Mouse (Mus musculus) MEL (cell line): ENCODE results near the gene Naa15. TPM values are rescaled to one million over a fixed set of nuclear protein-coding genes. Genes with fewer than 3 reads are reported as not detected.

ENCODE experiments used
- DNase-seq: peaks from one replicate; pipeline ENCODE4 v3.0.0; 2011; ENCODE audit warnings: low read depth, low spot score
- H3K27ac ChIP-seq: 2 replicates; pipeline ENCODE4 v1.5.1; 2012; ENCODE audit warnings: low read depth, mild to moderate bottlenecking, control low read depth, low read length, moderate library complexity; ENCODE audit not compliant: control insufficient read depth
- H3K27me3 ChIP-seq, 2 experiments: fragments of 150-350 bp in 1 of 2; sonication (generic) in 1 of 2; 2 replicates each; pipeline ENCODE4 v1.6.1; 2012; ENCODE audit warnings: low read length in 2 of 2, mild to moderate bottlenecking in 2 of 2, improper control_type of control experiment in 1 of 2, moderate library complexity in 1 of 2; ENCODE audit not compliant: insufficient read depth in 2 of 2, control insufficient read depth in 1 of 2
- H3K36me3 ChIP-seq, 2 experiments: 2 replicates each; pipeline ENCODE4 v1.6.1; 2012 to 2014; ENCODE audit warnings: low read length in 2 of 2, improper control_type of control experiment in 1 of 2, inconsistent platforms in 1 of 2, mild to moderate bottlenecking in 1 of 2; ENCODE audit not compliant: insufficient read depth in 2 of 2, control insufficient read depth in 1 of 2
- H3K4me1 ChIP-seq, 2 experiments: fragments of 150-350 bp in 1 of 2; sonication (generic) in 1 of 2; 2 replicates each; pipeline ENCODE4 v1.6.1; 2012; ENCODE audit warnings: low read length in 2 of 2, improper control_type of control experiment in 1 of 2, mild to moderate bottlenecking in 1 of 2; ENCODE audit not compliant: insufficient read depth in 2 of 2, control insufficient read depth in 1 of 2
- H3K4me3 ChIP-seq, 2 experiments: fragments of 150-350 bp in 1 of 2; sonication (generic) in 1 of 2; 2 replicates each; pipeline ENCODE4 v1.5.1; 2012; ENCODE audit warnings: low read depth in 2 of 2, low read length in 2 of 2, mild to moderate bottlenecking in 2 of 2, moderate library complexity in 2 of 2, control low read depth in 1 of 2, improper control_type of control experiment in 1 of 2; ENCODE audit not compliant: control insufficient read depth in 1 of 2, insufficient read depth in 1 of 2
- H3K79me2 ChIP-seq: 2 replicates; pipeline ENCODE4 v1.6.1; 2012; ENCODE audit warnings: mild to moderate bottlenecking, low read length, moderate library complexity; ENCODE audit not compliant: control insufficient read depth, poor library complexity, insufficient read depth
- H3K9ac ChIP-seq: 2 replicates; pipeline ENCODE4 v1.6.1; 2012; ENCODE audit warnings: low read depth, mild to moderate bottlenecking, control low read depth, low read length, moderate library complexity; ENCODE audit not compliant: control insufficient read depth, poor library complexity, severe bottlenecking
- H3K9me3 ChIP-seq: fragments of 150-350 bp; sonication (generic); replicated peaks from 2 replicates; pipeline ENCODE4 v1.6.1; 2012; ENCODE audit warnings: mild to moderate bottlenecking, low read length, improper control_type of control experiment, moderate library complexity; ENCODE audit not compliant: insufficient read depth
- CTCF ChIP-seq, 3 experiments: IDR thresholded peaks in 2 of 3; conservative IDR thresholded peaks in 1 of 3; 2 replicates each; pipeline ENCODE4 v1.5.1; 2011 to 2012; ENCODE audit warnings: low read length in 3 of 3, low read depth in 2 of 3, mild to moderate bottlenecking in 2 of 3, improper control_type of control experiment in 1 of 3, inconsistent platforms in 1 of 3, mixed read lengths in 1 of 3, moderate library complexity in 1 of 3; ENCODE audit not compliant: control insufficient read depth in 1 of 3, insufficient read depth in 1 of 3, poor library complexity in 1 of 3, severe bottlenecking in 1 of 3
- E2F4 ChIP-seq: IDR thresholded peaks from 2 replicates; pipeline ENCODE4 v1.6.1; 2011; ENCODE audit warnings: low read depth, low read length, improper control_type of control experiment, borderline replicate concordance
- ETS1 ChIP-seq: IDR thresholded peaks from 2 replicates; pipeline ENCODE4 v1.6.1; 2012; ENCODE audit warnings: low read depth, mild to moderate bottlenecking, inconsistent platforms, low read length, improper control_type of control experiment, moderate library complexity
- GABPA ChIP-seq: IDR thresholded peaks from 2 replicates; pipeline ENCODE4 v1.6.1; 2012; ENCODE audit warnings: low read depth, mild to moderate bottlenecking, inconsistent platforms, low read length, improper control_type of control experiment, moderate library complexity
- GATA1 ChIP-seq: IDR thresholded peaks from 2 replicates; pipeline ENCODE4 v1.6.1; 2011; ENCODE audit warnings: low read depth, low read length, improper control_type of control experiment
- HCFC1 ChIP-seq: IDR thresholded peaks from 2 replicates; pipeline ENCODE4 v1.6.1; 2012; ENCODE audit warnings: low read depth, mild to moderate bottlenecking, inconsistent platforms, low read length, improper control_type of control experiment, moderate library complexity
- JUND ChIP-seq: IDR thresholded peaks from 2 replicates; pipeline ENCODE4 v1.6.1; 2011; ENCODE audit warnings: low read depth, mild to moderate bottlenecking, improper control_type of control experiment, low read length
- MAFK ChIP-seq: IDR thresholded peaks from 2 replicates; pipeline ENCODE4 v1.6.1; 2011; ENCODE audit warnings: low read depth, mild to moderate bottlenecking, low read length, improper control_type of control experiment, borderline replicate concordance
- MAX ChIP-seq: IDR thresholded peaks from 2 replicates; pipeline ENCODE4 v1.6.1; 2011; ENCODE audit warnings: low read length, improper control_type of control experiment
- MEF2A ChIP-seq: IDR thresholded peaks from 2 replicates; pipeline ENCODE4 v1.6.1; 2014; ENCODE audit warnings: low read depth, mild to moderate bottlenecking, inconsistent platforms, low read length, improper control_type of control experiment; ENCODE audit not compliant: poor library complexity, insufficient replicate concordance, severe bottlenecking; ENCODE audit errors: extremely low read depth
- MXI1 ChIP-seq: IDR thresholded peaks from 2 replicates; pipeline ENCODE4 v1.6.1; 2011; ENCODE audit warnings: mild to moderate bottlenecking, low read depth, low read length, improper control_type of control experiment
- MYC ChIP-seq: IDR thresholded peaks from 2 replicates; pipeline ENCODE4 v1.6.1; 2011; ENCODE audit warnings: low read depth, mild to moderate bottlenecking, low read length, improper control_type of control experiment, moderate library complexity
- NELFE ChIP-seq: IDR thresholded peaks from 2 replicates; pipeline ENCODE4 v1.6.1; 2011; ENCODE audit warnings: low read depth, low read length, improper control_type of control experiment
- NRF1 ChIP-seq: IDR thresholded peaks from 2 replicates; pipeline ENCODE4 v1.6.1; 2014; ENCODE audit warnings: low read depth, mild to moderate bottlenecking, inconsistent platforms, low read length, improper control_type of control experiment, moderate library complexity; ENCODE audit not compliant: poor library complexity, insufficient read depth, severe bottlenecking
- POLR2AphosphoS2 ChIP-seq: IDR thresholded peaks from 2 replicates; pipeline ENCODE4 v1.6.1; 2011; ENCODE audit warnings: low read length, improper control_type of control experiment
- RAD21 ChIP-seq: IDR thresholded peaks from 2 replicates; pipeline ENCODE4 v1.6.1; 2011; ENCODE audit warnings: mild to moderate bottlenecking, low read depth, low read length, improper control_type of control experiment
- RCOR1 ChIP-seq: IDR thresholded peaks from 2 replicates; pipeline ENCODE4 v1.6.1; 2012; ENCODE audit warnings: low read depth, mild to moderate bottlenecking, inconsistent platforms, low read length, improper control_type of control experiment
- SIN3A ChIP-seq: IDR thresholded peaks from 2 replicates; pipeline ENCODE4 v1.6.1; 2012; ENCODE audit warnings: low read length, improper control_type of control experiment, inconsistent platforms
- SMC3 ChIP-seq: IDR thresholded peaks from 2 replicates; pipeline ENCODE4 v1.6.1; 2011; ENCODE audit warnings: low read depth, low read length, improper control_type of control experiment
- TAL1 ChIP-seq: IDR thresholded peaks from 2 replicates; pipeline ENCODE4 v1.6.1; 2012; ENCODE audit warnings: mild to moderate bottlenecking, inconsistent platforms, low read length, moderate library complexity, mixed read lengths
- TCF12 ChIP-seq: IDR thresholded peaks from 2 replicates; pipeline ENCODE4 v1.6.1; 2014; ENCODE audit warnings: low read depth, mild to moderate bottlenecking, inconsistent platforms, low read length, improper control_type of control experiment, moderate library complexity
- UBTF ChIP-seq: IDR thresholded peaks from 2 replicates; pipeline ENCODE4 v1.6.1; 2012; ENCODE audit warnings: low read depth, mild to moderate bottlenecking, inconsistent platforms, low read length, improper control_type of control experiment, moderate library complexity, borderline replicate concordance; ENCODE audit not compliant: insufficient read depth
- USF1 ChIP-seq: IDR thresholded peaks from 2 replicates; pipeline ENCODE4 v1.6.1; 2014; ENCODE audit warnings: low read depth, mild to moderate bottlenecking, inconsistent platforms, low read length, improper control_type of control experiment, moderate library complexity
- USF2 ChIP-seq, 2 experiments: IDR thresholded peaks; 2 replicates each; pipeline ENCODE4 v1.6.1; 2011 to 2012; ENCODE audit warnings: improper control_type of control experiment in 2 of 2, low read length in 2 of 2, borderline replicate concordance in 1 of 2, inconsistent platforms in 1 of 2, low read depth in 1 of 2, mild to moderate bottlenecking in 1 of 2; ENCODE audit not compliant: insufficient read depth in 1 of 2
- ZC3H11A ChIP-seq: IDR thresholded peaks from 2 replicates; pipeline ENCODE4 v1.6.1; 2012; ENCODE audit warnings: low read depth, mild to moderate bottlenecking, inconsistent platforms, low read length, improper control_type of control experiment
- ZKSCAN1 ChIP-seq: IDR thresholded peaks from 2 replicates; pipeline ENCODE4 v1.6.1; 2012; ENCODE audit warnings: low read depth, mild to moderate bottlenecking, inconsistent platforms, low read length, improper control_type of control experiment, moderate library complexity
- polyA plus RNA-seq, 2 experiments: library from polyadenylated mRNA; stranded (reverse) in 1 of 2; unstranded in 1 of 2; fragments of >175 nt in 1 of 2; fragments of >200 nt in 1 of 2; gene quantifications; 2 replicates each; pipeline versions ENCODE4 v1.2.1 to v1.2.4; 2012; ENCODE audit warnings: low replicate concordance in 2 of 2, low read depth in 1 of 2; ENCODE audit not compliant: insufficient read length in 2 of 2, insufficient read depth in 1 of 2, missing spikeins in 1 of 2
- total RNA-seq: library from RNA; depleted of rRNA; stranded (reverse); fragments of 300-350 nt; gene quantifications from 2 replicates; pipeline ENCODE4 v1.2.3, GENCODE M21; 2012

The Naa15 gene
- total and polyA plus RNA-seq, 3 experiments, result 36.6 to 558 (median 61.6) TPM

DNA sequence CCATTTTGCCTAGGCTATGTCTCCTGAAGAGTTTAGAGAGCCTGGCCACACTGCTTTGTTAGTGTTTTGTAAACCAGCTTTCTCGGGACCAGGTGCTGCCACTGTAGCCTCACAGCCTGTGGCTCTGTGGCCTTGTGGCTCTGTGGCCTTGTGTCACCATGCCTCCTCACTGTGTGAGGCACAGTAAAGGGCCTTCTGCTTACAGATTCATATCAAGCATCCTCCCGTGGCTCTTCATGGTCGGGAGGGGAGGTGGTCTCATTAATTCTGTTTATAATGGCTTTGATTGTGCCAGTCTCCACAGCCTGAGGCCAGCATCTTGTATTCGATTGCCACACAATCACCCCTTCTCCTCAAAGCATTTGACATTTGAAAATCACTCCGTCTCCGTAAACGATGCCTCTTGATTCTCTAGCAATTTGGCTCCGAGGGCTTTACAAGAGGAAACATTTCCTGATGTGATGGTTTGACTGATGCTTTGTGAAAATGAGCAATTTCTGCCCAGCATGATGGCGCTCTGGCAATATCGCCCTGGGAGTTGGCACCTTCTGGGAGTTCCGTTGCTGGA lies 89.5 kb downstream of the Naa15 start:
- no peak for TF ChIP-seq GATA1
- TF ChIP-seq JUND, result no peak
- TF ChIP-seq ZKSCAN1, result no peak
- TF ChIP-seq, all 39 proteins: peak for 0

GRCm38 (mm10) chr3:51505465-51505864 lies 90.5 kb downstream of the Naa15 start:
- H3K9me3 ChIP-seq, result no peaks in the 10 kb centered on the region
- H3K4me1 ChIP-seq, result no peaks in the 10 kb centered on the region
- no peak for TF ChIP-seq NELFE
- no peak for TF ChIP-seq MAX
- TF ChIP-seq UBTF, result no peak
- no peak for TF ChIP-seq ZC3H11A
- TF ChIP-seq SMC3, result no peak
- no peak for TF ChIP-seq USF2 (IDR thresholded peaks at IDR 0.05; ENCODE audit: borderline replicate concordance in 1 of 2, insufficient read depth in 1 of 2, low read depth in 1 of 2, low read length in 2 of 2)
- no peak for TF ChIP-seq USF1
- TF ChIP-seq TAL1, result no peak
- TF ChIP-seq TCF12, result no peak
- TF ChIP-seq JUND, result no peak
- TF ChIP-seq MYC, result no peak
- TF ChIP-seq RAD21, result no peak
- no peak for TF ChIP-seq ETS1
- no peak overlapping the region for H3K9ac ChIP-seq
- H3K27ac ChIP-seq, result no peak overlapping the region
- DNase-seq, result no peak
- no peaks in the 10 kb centered on the region for H3K36me3 ChIP-seq
- H3K4me3 ChIP-seq, result no peak overlapping the region
- no peaks in the 10 kb centered on the region; a peak in 1 of 4 replicates for H3K27me3 ChIP-seq
- H3K79me2 ChIP-seq, result no peaks in the 10 kb centered on the region

More for the DNA sequence above, 89.5 kb downstream of the Naa15 start:
- Histone ChIP-seq H3K27ac (no peak overlapping the region), H3K9me3 (no peaks in the 10 kb centered on the region), H3K79me2 (no peaks in the 10 kb centered on the region), H3K36me3 (no peaks in the 10 kb centered on the region), H3K4me3 (no peak overlapping the region), H3K4me1 (no peaks in the 10 kb centered on the region), H3K27me3 (no peaks in the 10 kb centered on the region; a peak in 1 of 4 replicates), H3K9ac (no peak overlapping the region)
- no peak for DNase-seq

GRCm38 (mm10) chr3:51510903-51511302 lies 96.0 kb downstream of the Naa15 start:
- H3K27ac ChIP-seq, result peak overlapping the region; percentile 53; the same call in 1 of the 2 replicates
- peak; percentile 96 for DNase-seq
- no peaks in the 10 kb centered on the region for H3K27me3 ChIP-seq
- no peaks in the 10 kb centered on the region for H3K4me1 ChIP-seq
- no peaks in the 10 kb centered on the region for H3K9me3 ChIP-seq
- H3K9ac ChIP-seq, result peak overlapping the region; percentile 81
- no peaks in the 10 kb centered on the region; the same call in 1 of the 2 replicates for H3K79me2 ChIP-seq
- H3K4me3 ChIP-seq, result peak overlapping the region; percentile 80 to 93
- H3K36me3 ChIP-seq, result no peaks in the 10 kb centered on the region; a peak in 1 of 4 replicates
- no peak for TF ChIP-seq POLR2AphosphoS2
- no peak for TF ChIP-seq E2F4
- no peak for TF ChIP-seq NRF1
- peak; percentile 87 to 99 (median 92) for TF ChIP-seq CTCF (IDR thresholded peaks at IDR 0.05 in 2 of 3, conservative IDR thresholded peaks at IDR 0.05 in 1 of 3; ENCODE audit: control insufficient read depth in 1 of 3, insufficient read depth in 1 of 3, low read depth in 2 of 3, low read length in 3 of 3, poor library complexity in 1 of 3, severe bottlenecking in 1 of 3)
- TF ChIP-seq ETS1, result no peak; the same call in 1 of the 2 replicates
- no peak; the same call in 1 of the 2 replicates for TF ChIP-seq MXI1
- TF ChIP-seq MAFK, result no peak
- TF ChIP-seq ZKSCAN1, result no peak
- no peak for TF ChIP-seq MEF2A
- TF ChIP-seq SIN3A, result peak; percentile 82
- TF ChIP-seq HCFC1, result peak; percentile 71
- no peak for TF ChIP-seq USF1
- no peak for TF ChIP-seq GABPA
- no peak for TF ChIP-seq RCOR1
